Mouse (Mus musculus) heart, embryonic 16.5 days (tissue): Measurements from ENCODE around the gene Frmpd2. TPM values are rescaled to one million over a fixed set of nuclear protein-coding genes. Genes with fewer than 3 reads are reported as not detected.
A peak's percentile ranks its signal among the peaks of the same experiment; 100 is the strongest.

Experiments used
- ATAC-seq: fragments of 200-750 bp; cut with Nextera tagmentation; replicated peaks from 2 replicates; pipeline ENCODE4 v1.8.0; 2017; ENCODE audit warnings: moderate number of reproducible peaks; ENCODE audit not compliant: insufficient read depth, low FRiP score; ENCODE audit errors: extremely low read depth
- H3K27ac ChIP-seq: fragments of 300-500 bp; sonication (generic); 2 replicates; pipeline ENCODE4 v1.5.1; 2014; ENCODE audit warnings: mild to moderate bottlenecking, low read length, control low read depth, moderate library complexity
- H3K27me3 ChIP-seq: fragments of 300-500 bp; sonication (generic); 2 replicates; pipeline ENCODE4 v1.6.1; 2014; ENCODE audit warnings: low read length, mixed read lengths; ENCODE audit not compliant: control insufficient read depth, insufficient read depth
- H3K36me3 ChIP-seq: fragments of 300-500 bp; sonication (generic); 2 replicates; pipeline ENCODE4 v1.6.1; 2014; ENCODE audit not compliant: control insufficient read depth, insufficient read depth
- H3K4me1 ChIP-seq: fragments of 300-500 bp; sonication (generic); 2 replicates; pipeline ENCODE4 v1.6.1; 2014; ENCODE audit warnings: low read length, mixed read lengths; ENCODE audit not compliant: control insufficient read depth, insufficient read depth
- H3K4me2 ChIP-seq: fragments of 300-500 bp; sonication (generic); 2 replicates; pipeline ENCODE4 v1.6.1; 2014; ENCODE audit warnings: low read depth, mild to moderate bottlenecking, control low read depth, low read length
- H3K4me3 ChIP-seq: fragments of 300-500 bp; sonication (generic); 2 replicates; pipeline ENCODE4 v1.5.1; 2014; ENCODE audit warnings: mild to moderate bottlenecking, control low read depth, low read length
- H3K9ac ChIP-seq: fragments of 300-500 bp; sonication (generic); 2 replicates; pipeline ENCODE4 v1.6.1; 2014; ENCODE audit warnings: low read length, control low read depth
- H3K9me3 ChIP-seq: fragments of 300-500 bp; sonication (generic); replicated peaks from 2 replicates; pipeline ENCODE4 v1.6.1; 2016; ENCODE audit warnings: low read length; ENCODE audit not compliant: control insufficient read depth
- WGBS: fragments of 180-500 bp; shearing (Covaris S2); extraction: QIAGEN DNeasy Blood & Tissue Kit; methylation state at CpG from one replicate; pipeline ENCODE4 v1.1.7; 2014; 5-methylcytosine and 5-hydroxymethylcytosine counted together
- polyA plus RNA-seq: library from polyadenylated mRNA; unstranded; fragments of >200 nt; fragmentation: Nextera tagmentation; extraction: Ambion mirVana; gene quantifications from 2 replicates; pipeline ENCODE4 v1.2.1, GENCODE M21; 2015

The Frmpd2 gene
- polyA plus RNA-seq, 1 experiment from 2014 or later, result 0.05 TPM

DNA sequence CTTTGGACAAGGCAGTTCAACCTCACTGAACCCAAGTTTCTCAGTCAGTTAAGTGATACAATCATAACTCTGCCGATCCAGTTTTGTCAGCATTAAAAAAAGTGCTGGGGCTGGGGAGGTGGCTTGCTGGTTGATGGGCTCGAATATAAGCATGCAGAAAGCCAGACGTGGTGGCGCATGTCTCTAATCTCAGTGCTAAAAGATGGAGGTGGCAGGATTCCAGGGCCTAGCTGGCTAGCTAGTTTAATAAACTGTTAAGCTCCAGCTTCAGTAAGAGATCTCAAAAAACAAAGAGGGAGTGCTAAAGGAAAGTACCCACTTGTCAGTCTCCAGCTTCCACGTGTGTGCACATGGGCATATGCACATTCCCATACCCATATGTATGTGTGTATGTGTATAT lies 25.9 kb downstream of the Frmpd2 start:
- Histone ChIP-seq H3K4me2 (no peak overlapping the region), H3K27ac (no peak overlapping the region), H3K4me1 (0 out of 2 replicates have a peak, but pooled peaks cover 2% of the 10 kb centered on the region), H3K27me3 (no peaks in the 10 kb centered on the region), H3K9me3 (no peaks in the 10 kb centered on the region), H3K4me3 (no peak overlapping the region), H3K9ac (no peak overlapping the region), H3K36me3 (no peaks in the 10 kb centered on the region)
- 45% methylated on average over 5 of the region's 5 CpGs for WGBS
- ATAC-seq, result no peak

DNA sequence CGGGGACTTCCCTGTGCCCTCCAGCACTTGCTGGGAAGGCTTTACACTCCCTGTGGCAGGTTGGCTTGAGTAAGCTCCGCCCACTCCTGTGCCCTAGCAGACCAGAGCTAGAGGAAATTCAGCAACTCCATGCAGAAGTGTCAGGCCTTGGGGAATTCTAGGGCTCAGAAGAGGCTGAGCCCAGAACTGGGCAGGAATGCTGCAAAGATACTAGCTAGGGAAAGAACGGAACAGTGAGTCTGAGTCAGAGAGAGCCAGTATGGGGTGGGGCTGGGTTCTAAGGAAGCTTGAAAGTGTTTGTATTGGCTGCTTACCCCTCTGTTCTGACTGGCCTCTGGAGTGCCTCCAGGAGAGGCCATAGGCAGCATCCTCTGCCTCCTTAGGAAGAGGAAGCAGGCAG lies 27.4 kb downstream of the Frmpd2 start:
- no peaks in the 10 kb centered on the region for H3K36me3 ChIP-seq
- no peak overlapping the region for H3K9ac ChIP-seq
- WGBS, result 35% methylated on average over 3 of the region's 3 CpGs
- H3K4me1 ChIP-seq, result 0 out of 2 replicates have a peak, but pooled peaks cover 2% of the 10 kb centered on the region
- H3K4me3 ChIP-seq, result no peak overlapping the region
- H3K27ac ChIP-seq, result no peak overlapping the region
- H3K9me3 ChIP-seq, result no peaks in the 10 kb centered on the region
- H3K4me2 ChIP-seq, result no peak overlapping the region
- peak; percentile 63 for ATAC-seq
- H3K27me3 ChIP-seq, result no peaks in the 10 kb centered on the region

DNA sequence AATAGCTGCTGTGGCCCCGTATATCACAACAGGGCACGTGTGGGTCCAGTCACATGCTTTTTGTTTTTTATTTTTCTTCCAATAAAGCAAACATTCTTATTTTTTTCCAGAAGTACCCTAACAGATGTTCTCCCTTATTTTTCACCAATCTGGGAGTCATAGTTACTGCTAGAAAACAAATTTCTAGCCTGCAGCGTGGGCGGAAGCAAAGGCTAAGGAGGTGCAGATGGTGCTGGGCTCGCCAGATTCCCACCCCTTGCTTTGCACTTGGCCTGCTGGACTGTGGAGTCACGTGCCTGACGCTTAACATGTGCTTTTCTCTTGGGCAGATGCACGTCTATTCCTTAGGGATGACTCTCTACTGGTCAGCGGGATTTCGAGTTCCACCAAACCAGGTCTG lies 29.1 kb downstream of the Frmpd2 start:
- H3K9ac ChIP-seq, result no peak overlapping the region
- ATAC-seq, result no peak
- no peak overlapping the region for H3K4me2 ChIP-seq
- H3K9me3 ChIP-seq, result no peaks in the 10 kb centered on the region
- 72% methylated on average over 10 of the region's 10 CpGs for WGBS
- H3K27ac ChIP-seq, result no peak overlapping the region
- no peaks in the 10 kb centered on the region for H3K36me3 ChIP-seq
- H3K27me3 ChIP-seq, result no peaks in the 10 kb centered on the region
- H3K4me1 ChIP-seq, result 0 out of 2 replicates have a peak, but pooled peaks cover 2% of the 10 kb centered on the region
- no peak overlapping the region for H3K4me3 ChIP-seq

DNA sequence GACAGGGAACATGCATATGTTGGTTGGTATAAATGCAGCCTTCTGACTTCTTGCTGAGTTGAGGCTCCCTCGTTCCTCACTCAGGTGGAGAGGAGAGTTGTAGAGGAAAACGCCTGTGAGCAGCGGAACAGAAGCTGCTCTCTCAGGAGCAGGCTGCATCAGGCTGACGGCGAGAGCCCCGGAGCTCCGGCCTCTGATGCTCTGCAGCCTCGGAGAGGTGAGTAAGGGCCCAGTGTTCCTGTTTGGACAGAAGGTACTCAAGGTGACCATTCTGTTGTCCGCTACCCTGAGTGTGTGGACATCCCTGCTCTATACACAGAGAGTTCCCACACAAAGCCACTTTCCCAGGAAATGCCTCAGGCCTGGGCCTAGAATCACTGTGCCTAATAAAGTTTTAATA lies 31.8 kb downstream of the Frmpd2 start:
- WGBS, result 84% methylated on average over 9 of the region's 9 CpGs
- Histone ChIP-seq H3K4me1 (no peaks in the 10 kb centered on the region), H3K36me3 (no peaks in the 10 kb centered on the region), H3K4me3 (no peak overlapping the region), H3K9ac (no peak overlapping the region), H3K4me2 (no peak overlapping the region), H3K9me3 (no peaks in the 10 kb centered on the region), H3K27me3 (no peaks in the 10 kb centered on the region), H3K27ac (no peak overlapping the region)
- ATAC-seq, result no peak

DNA sequence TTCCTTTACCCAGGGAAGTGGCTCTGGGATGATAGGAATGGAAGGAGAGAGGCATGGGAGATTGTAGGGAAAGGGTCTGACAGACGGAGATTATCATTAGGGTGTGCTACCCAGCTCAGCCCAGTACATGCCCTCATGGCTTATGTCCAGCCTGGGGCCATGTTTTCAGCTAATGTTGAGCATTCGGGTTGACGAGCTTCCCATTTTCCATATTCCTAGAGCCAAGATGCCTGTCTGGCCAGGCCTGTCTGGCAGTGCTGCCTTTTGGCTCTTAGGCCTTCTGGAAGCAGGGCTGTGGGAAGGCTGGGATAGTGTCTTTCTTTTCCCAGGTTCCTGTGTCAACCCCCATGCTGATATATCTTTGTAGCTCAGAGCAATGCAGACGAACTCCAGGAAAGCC lies 35.2 kb downstream of the Frmpd2 start:
- H3K27me3 ChIP-seq, result no peaks in the 10 kb centered on the region; the same call in 1 of the 2 replicates
- no peak overlapping the region for H3K4me3 ChIP-seq
- no peaks in the 10 kb centered on the region for H3K36me3 ChIP-seq
- H3K9me3 ChIP-seq, result no peaks in the 10 kb centered on the region
- 54% methylated on average over 4 of the region's 4 CpGs for WGBS
- H3K27ac ChIP-seq, result no peak overlapping the region
- no peak overlapping the region for H3K4me2 ChIP-seq
- no peaks in the 10 kb centered on the region for H3K4me1 ChIP-seq
- ATAC-seq, result no peak
- no peak overlapping the region for H3K9ac ChIP-seq

DNA sequence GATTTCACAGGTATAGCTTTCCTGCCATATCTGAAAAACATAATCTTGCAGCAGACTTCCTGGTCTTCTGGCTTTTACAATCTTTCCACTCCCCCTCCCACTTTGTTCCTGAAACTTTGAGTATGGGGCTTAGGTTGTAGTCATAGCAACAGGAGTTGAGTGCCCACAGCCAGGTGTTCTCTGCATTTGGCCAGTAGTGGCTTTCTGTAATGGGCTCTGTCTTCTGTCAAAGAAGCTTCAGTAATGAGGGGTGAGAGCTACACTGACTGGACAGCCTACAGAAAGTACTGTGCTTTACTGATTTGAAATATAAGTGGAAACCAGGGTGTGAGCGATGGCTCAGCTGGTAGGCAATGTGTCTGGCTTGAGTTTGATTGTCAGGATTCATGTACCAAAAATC lies 37.2 kb downstream of the Frmpd2 start:
- H3K36me3 ChIP-seq, result no peaks in the 10 kb centered on the region
- H3K9me3 ChIP-seq, result no peaks in the 10 kb centered on the region
- ATAC-seq, result no peak
- no peak overlapping the region for H3K4me2 ChIP-seq
- no peaks in the 10 kb centered on the region for H3K4me1 ChIP-seq
- H3K4me3 ChIP-seq, result no peak overlapping the region
- no peak overlapping the region for H3K9ac ChIP-seq
- no peak overlapping the region for H3K27ac ChIP-seq
- 81% methylated on average over 1 of the region's 1 CpGs for WGBS
- no peaks in the 10 kb centered on the region; the same call in 1 of the 2 replicates for H3K27me3 ChIP-seq

DNA sequence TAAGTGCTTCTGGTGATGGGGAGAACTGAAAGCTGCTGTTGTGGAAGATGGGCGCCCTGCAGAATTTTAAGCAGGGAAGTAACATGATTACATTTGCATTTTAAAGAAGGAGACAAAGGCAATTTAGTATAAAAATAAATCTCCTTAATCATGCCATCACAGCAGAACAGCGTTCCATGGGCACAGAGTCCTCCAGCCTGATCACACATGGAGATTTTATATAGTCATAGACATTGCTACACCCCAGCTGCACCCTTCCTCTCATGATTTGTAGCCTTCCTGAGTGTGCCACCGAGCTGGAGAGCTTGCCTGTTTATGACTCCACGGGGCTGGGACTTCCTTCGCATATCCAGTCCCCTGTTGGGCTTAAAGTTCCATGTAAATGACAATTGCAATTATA lies 42.4 kb downstream of the Frmpd2 start:
- H3K4me1 ChIP-seq, result no peaks in the 10 kb centered on the region
- ATAC-seq, result no peak
- H3K36me3 ChIP-seq, result no peaks in the 10 kb centered on the region
- H3K4me2 ChIP-seq, result no peak overlapping the region
- no peak overlapping the region for H3K4me3 ChIP-seq
- H3K27me3 ChIP-seq, result no peaks in the 10 kb centered on the region; the same call in 1 of the 2 replicates
- H3K9ac ChIP-seq, result no peak overlapping the region
- no peak overlapping the region for H3K27ac ChIP-seq
- H3K9me3 ChIP-seq, result no peaks in the 10 kb centered on the region
- WGBS, result 68% methylated on average over 5 of the region's 5 CpGs

DNA sequence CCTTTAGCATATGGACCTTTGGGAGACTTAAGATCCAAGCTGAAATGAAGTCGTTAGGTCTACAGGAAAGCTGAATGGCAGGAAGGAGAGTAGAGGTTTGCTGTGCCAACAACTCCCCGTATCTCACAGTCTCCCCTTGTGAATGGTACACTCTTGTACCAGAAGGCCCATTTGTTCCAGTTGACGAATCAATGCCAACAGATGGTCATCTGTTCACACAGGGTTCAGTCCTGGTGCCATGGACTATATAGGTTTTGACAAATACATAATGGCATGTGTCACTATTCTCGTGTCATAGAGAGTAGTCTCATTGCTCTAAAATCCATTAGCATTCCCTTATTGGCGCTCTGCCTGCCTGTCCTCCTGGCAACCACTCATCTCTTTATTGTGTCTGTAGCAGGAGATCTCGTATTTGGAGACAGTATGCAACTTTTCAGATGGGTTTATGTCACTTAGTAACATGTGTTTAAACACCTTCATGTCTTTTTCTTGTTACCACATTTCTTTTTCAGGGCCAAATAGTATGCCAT lies 43.3 kb downstream of the Frmpd2 start:
- no peak for ATAC-seq
- no peaks in the 10 kb centered on the region for H3K9me3 ChIP-seq
- no peaks in the 10 kb centered on the region for H3K4me1 ChIP-seq
- no peak overlapping the region for H3K9ac ChIP-seq
- WGBS, result 73% methylated on average over 6 of the region's 6 CpGs
- no peaks in the 10 kb centered on the region for H3K36me3 ChIP-seq
- H3K4me2 ChIP-seq, result no peak overlapping the region
- H3K27ac ChIP-seq, result no peak overlapping the region
- H3K4me3 ChIP-seq, result no peak overlapping the region
- no peaks in the 10 kb centered on the region; the same call in 1 of the 2 replicates for H3K27me3 ChIP-seq

DNA sequence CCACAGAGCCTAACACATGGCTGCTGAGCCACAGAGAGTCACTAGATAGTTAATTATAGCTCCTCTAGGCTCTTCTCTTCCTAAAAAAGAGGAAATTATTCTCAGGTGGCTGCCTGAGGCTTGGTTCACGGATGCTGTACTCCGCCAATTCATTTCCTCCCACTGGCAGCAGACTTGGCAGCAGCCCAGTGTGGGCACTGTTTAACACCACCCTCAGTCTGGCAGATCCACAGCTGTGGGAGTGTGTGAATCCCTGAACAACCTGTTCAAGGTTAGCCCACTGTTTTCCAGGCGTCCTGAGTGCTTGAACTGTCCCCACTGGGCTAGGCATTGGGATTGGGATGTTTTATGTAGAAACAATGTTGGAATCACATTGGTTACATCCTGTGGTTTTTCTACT lies 50.0 kb downstream of the Frmpd2 start:
- Histone ChIP-seq H3K9me3 (no peaks in the 10 kb centered on the region), H3K4me1 (no peaks in the 10 kb centered on the region), H3K9ac (no peak overlapping the region), H3K4me2 (no peak overlapping the region), H3K4me3 (no peak overlapping the region), H3K27me3 (no peaks in the 10 kb centered on the region), H3K27ac (no peak overlapping the region), H3K36me3 (no peaks in the 10 kb centered on the region)
- WGBS, result 44% methylated on average over 3 of the region's 3 CpGs
- ATAC-seq, result no peak
